Mouse (Mus musculus): Measurements from ENCODE around the gene AI597479.

DNA sequence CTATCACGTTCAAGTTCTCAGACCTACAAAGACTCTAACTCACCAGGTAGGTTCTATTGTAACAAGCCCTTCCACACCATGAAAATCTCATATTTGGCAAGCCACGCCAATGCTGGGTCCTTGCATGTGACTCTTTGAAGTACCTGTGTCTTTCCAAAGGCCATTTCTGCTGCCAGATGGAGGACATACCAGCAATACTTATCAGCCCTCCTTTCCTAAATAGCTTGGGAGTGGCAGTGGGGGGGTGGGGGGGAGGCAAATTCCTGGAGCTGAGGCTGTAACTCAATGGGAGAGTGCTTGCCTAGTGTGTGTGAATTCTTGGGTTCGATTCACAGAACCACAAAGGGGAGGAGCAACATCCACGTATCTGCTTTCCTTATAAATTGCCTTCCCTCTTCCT is 26.2 kb downstream of the AI597479 start:
- TF ChIP-seq CTCF (conservative IDR thresholded peaks at IDR 0.05; ENCODE audit: insufficient read depth, insufficient read length, low read depth, low read length): no peak
- no peak for TF ChIP-seq POLR2A (IDR thresholded peaks at IDR 0.05; ENCODE audit: low read depth, low read length)

Measured in kidney, adult 2 months (tissue).